Mouse (Mus musculus) bone marrow macrophage, adult 2 months (primary cell): Measurements from ENCODE around the gene C1qb.

Experiments
- CTCF ChIP-seq: IDR thresholded peaks from 2 replicates; pipeline ENCODE4 v1.5.1; 2012; ENCODE audit warnings: low read depth, mild to moderate bottlenecking, low read length, moderate library complexity
- POLR2A ChIP-seq: IDR thresholded peaks from 2 replicates; pipeline ENCODE4 v1.6.1; 2012; ENCODE audit warnings: mild to moderate bottlenecking, low read depth, low read length, borderline replicate concordance

GRCm38 (mm10) chr4:136917165-136917524 lies 31.2 kb upstream of the C1qb start:
- TF ChIP-seq CTCF (no peak), POLR2A (no peak)
